Mouse (Mus musculus): Measurements from ENCODE around the gene Dmrt1.
"Not testable (repeated sequence)": the region's sequence is repeated elsewhere in the genome, so short reads cannot be mapped to it uniquely, and the experiment has no call there.

The Dmrt1 gene

GRCm38 (mm10) chr19:25505360-25506196 lies at the start of gene Dmrt1:
Gene Dmrt1 (plus strand): TSS chr19:25505618.
- DNase-seq = no peak

DNA sequence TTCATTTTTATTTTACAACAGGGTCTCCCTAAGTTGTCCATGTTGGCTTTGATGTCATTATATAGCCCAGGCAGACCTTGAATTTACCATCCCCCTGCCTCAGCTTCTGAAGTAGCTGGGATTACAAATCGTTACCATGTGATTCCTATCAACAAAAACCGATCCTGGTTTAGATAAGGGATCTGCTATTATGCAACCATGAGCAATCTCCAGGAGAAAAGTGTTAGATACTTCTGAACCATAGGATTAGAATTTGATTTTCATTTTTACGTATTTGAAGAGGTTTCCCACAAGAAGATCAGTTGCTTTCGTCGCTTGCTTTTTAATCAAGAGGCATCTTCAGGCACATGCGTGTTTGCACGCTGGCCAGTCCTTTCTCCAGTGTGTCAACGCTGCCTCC lies 44.7 kb upstream of the Dmrt1 start:
- no peak for DNase-seq

DNA sequence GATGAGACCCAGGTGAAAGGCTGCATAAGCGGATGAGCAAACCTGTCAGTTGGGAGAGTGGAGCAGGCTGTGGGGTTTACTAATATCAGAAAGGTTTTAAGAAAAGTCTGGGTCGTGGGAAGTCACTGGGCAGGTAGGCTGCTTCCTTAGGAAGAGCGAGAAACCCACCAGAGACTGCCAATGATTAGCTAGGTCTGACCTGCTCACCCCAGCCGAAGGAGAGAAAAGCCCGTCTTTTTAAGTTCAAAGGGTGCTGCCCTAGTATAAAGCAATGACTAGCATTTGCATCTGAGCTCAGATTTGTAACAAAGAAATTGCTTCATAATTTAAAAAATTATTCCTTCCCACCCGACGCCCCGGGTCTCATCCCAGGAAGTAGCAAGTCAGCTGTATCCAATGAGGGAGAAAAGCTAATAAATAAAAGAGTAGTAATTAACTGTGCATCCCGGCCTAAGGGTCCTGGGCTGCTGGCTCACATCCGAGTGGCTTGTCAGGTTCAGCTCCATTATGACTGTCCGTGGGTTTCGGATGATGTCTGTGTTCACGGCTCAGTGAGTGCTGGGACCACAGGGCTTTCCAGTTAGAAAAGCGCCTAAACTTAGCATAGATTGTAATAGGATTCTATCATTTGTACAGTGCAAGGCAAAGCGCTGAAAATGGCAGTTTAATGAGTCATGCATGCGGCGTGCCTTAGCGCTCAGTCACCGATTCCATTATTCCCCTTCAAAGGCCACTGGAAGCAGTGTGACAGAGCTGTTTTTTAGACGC lies 43.7 kb upstream of the Dmrt1 start:
- no peak for DNase-seq

DNA sequence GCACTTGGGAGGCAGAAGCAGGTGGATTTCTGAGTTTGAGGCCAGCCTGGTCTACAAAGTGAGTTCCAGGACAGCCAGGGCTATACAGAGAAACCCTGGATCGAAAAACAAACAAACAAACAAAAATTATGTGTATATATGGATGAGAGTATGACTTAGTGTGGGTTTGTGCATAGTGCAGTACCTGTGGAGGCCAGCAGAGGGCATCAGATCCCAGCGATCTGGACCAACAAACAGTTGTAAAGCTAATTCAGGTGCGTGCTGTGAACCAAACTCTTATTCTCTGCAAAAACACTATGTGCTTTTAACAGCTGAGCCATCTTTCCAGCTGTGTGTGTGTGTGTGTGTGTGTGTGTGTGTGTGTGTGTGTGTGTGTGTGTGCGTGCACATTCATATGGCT lies 29.6 kb upstream of the Dmrt1 start:
- DNase-seq = not testable (repeated sequence)

GRCm38 (mm10) chr19:25479152-25479669 lies 26.2 kb upstream of the Dmrt1 start:
- DNase-seq = no peak

DNA sequence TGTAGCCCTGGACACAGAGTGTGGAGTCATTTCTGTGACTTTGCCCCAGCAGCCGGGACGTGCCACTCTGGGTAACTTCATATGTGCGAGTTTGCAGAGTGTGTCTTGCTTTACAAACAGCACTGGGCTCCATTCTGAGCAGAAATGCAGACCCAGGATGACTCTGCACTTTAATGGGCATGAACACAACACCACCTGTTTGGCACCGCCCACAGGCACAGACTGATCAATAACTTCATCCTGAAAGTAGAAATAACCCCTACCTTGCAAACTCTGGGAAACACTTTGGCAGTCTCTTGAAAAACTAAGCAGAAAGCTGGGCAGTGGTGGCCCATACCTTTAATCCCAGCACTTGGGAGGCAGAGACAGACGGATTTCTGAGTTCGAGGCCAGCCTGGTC lies 24.6 kb upstream of the Dmrt1 start:
- DNase-seq = no peak

- no peak for DNase-seq
These were observed 18.9 kb upstream of the Dmrt1 start for GRCm38 (mm10) chr19:25486561-25486960.

DNA sequence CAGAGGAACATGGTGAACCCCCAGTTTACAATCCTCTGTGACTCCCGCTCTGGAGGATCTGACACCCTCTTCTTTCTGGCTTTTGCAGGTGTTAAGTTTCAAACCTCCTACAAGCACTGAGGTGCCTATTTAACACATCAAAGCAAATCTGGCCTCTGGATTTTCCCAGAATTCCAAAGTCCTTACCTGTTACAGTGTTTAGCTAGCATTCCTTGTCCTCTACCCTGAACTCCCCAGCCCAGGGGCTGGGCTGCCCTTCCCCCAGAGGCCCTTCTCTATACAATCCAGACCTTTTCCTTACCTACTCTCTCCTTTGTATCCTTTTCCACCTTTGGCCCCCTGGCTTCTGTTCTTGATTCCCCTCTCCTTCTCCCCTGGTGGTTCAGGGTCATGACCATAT lies 18.1 kb upstream of the Dmrt1 start:
- no peak for DNase-seq

DNA sequence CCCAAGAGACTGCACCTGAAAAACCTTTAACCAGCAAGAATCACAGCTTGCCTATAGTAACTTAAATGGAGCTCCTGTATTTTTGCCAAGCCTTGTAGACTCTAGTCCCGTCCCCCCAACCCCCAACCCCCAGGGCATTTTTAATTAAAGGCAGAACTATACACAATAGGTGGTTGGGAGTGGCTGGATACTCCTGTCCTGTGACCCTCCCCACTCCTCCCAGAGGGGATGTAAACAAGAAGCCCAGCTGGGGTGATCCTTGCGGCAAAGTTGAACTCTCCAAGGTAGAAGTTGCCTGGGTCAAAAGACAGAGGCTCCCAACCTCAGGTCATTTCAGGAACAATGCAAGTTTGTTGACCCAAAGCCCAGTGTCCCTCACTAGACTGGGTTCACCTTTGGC lies 16.9 kb upstream of the Dmrt1 start:
- no peak for DNase-seq

DNA sequence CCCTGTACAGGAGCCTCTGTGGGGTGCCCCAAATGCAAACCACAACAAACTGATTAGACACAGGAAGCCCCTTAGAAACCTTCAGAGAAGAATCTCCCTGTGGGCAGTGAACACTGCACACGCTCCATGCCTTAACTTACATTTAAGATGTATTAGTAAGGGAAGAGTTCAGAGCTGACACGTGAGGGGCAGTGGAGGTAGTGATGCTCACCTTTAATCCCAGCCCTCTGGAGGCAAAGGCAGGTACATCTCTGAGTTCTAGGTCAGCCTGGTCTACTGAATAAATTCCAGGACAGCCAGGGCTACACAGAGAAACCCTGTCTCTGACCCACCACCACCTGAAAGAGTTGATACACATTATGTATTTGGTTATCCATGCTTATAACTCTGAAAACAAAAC lies 15.9 kb upstream of the Dmrt1 start:
- no peak for DNase-seq

DNA sequence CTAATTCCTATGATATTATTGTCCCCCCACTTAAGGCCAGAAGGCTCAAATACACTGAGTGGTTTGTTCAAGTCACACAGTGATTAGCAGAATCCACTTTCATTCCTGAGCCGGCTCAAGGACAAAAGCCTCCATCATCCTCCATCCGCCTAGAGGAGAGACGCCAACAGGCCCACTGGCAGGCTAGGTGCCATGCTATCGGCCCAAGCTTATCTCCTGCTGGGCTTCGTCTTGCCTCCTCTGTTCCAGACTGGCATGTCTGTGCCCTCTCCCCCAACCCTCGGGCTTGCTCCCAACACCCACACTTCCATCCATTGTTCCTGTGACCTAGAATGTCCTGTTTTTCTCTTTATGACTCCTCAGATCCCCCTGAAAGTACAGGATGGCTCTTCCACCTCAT lies 8.0 kb upstream of the Dmrt1 start:
- no peak for DNase-seq

DNA sequence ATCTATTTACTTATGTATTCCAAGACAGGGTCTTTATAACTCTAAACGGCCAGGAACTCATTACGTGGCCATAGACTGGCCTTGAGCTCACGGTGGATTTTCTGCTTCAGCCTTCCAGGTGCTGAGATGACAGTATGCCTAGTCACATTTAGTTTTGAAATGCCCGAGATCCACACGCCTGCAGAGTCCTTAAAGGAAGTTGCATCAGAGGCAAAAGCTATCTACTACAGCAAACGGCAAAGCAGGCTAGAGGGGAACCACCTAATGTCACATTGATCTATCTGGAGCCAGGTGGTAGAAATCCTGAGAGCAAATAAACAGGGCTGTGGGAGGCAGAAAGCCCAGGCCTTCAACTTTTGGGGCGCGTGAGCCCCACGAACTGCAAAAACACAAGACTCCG lies 540 bp upstream of the Dmrt1 start:
- DNase-seq = no peak

DNA sequence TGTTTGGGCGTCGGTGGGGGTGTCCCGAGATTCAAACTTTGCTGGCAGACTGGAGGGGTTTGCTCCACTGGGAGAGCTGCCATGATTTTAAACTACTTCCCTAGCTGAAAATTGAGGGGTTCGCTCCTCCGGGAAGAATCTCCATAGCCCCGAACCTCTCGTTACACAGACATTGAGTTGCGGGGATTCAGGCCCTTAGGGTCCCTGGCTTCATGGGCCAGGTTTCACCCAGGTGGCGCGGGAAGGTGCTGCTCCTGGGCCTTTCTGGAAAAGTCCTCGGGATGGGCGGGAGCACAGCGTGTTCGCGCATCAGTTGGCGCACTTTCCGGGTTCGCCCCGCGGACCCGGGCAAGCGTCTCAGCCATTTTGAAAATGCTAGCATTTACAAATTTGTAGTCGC lies 1.2 kb downstream of the Dmrt1 start:
- DNase-seq = no peak

DNA sequence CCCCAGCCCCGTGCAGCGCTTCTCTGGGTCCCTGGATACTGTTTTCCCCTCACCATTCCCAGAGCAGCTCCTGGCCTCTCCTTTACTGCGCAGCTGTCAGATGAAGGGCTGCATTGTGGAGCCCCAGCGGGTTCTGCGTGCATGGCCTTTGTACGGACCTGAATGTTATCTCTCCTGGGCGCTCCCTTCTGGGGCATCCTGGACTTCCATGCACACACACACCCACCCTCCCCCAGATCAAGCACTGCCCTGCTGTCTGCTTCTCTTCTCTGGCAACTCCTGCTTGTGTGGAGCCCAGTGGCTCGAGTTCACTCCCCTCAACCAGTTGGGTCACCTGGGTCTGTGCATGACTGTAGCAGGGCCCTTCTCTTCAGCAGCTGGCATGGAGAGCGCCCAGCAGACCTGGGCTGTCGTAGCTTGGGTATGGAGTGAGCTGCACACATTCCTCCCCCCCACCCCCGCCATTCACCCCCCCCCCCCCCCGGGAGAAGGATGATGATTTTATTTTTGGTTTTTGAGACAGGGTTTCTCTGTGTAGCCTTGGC lies 9.6 kb downstream of the Dmrt1 start:
- no peak for DNase-seq

GRCm38 (mm10) chr19:25524156-25524555 lies 18.7 kb downstream of the Dmrt1 start:
- no peak for DNase-seq

DNA sequence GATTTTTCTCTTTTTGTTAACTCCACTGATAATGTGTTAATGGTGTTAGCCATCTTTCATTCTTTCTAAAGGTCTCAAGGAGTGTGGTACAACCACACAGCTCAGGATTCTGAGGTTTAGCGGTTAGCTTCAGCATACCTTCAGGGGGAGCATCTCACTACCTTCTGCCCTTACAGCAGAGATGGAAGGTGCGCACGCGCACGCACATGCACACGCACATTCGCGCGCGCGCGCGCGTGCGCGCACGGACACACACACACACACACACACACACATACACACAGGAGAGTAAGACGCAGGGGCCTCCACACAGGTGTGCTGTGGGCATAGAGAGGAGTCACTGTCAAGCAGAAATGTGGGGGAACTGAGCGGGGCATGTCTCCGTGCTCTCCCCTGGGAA lies 20.3 kb downstream of the Dmrt1 start:
- DNase-seq = no peak

DNA sequence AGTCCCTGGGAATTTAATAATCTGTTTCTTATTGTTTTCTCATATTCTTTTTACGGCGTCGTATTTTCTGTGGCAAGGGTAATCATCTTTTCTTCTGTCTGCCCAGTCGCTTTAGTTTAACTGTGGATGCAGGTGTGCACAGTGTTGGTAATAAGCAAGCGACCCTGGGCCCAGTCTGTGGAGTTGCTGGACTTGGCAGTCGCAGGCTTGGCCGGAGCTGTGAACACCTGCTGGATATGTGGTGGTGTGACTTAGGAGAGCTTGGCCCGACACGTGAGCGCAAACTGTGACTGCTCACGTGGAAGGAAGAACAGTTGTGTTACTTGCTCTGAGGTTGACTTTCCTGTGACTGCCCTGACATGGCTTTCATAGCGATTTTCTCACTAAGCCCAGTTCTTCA lies 24.3 kb downstream of the Dmrt1 start:
- DNase-seq = no peak

DNA sequence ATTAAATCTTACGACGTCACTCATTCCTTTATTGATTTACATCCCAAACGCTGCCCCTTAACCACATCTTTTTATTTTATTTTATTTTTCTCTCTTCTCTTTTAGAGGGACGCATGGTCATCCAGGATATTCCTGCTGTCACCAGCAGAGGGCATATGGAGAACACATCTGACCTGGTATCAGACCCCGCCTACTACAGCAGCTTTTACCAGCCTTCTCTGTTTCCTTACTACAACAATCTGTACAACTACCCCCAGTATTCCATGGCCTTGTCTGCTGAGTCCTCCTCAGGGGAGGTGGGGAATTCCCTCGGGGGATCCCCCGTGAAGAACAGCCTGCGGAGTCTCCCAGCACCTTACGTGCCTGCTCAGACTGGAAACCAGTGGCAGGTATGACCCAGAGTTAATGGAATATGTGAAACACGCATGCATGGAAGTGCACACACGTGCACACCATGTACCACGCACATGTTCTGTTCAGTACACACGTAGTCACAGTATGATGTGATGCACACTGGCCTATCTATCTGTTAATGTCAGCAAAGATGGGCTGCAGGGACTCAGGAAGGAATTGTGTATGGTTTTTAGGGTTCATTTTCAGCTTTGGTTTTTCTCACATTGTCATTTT lies 40.4 kb downstream of the Dmrt1 start:
- peak; percentile 24 to 28 for DNase-seq

- no peak for DNase-seq
These were observed 41.7 kb downstream of the Dmrt1 start for GRCm38 (mm10) chr19:25547086-25547643.

DNA sequence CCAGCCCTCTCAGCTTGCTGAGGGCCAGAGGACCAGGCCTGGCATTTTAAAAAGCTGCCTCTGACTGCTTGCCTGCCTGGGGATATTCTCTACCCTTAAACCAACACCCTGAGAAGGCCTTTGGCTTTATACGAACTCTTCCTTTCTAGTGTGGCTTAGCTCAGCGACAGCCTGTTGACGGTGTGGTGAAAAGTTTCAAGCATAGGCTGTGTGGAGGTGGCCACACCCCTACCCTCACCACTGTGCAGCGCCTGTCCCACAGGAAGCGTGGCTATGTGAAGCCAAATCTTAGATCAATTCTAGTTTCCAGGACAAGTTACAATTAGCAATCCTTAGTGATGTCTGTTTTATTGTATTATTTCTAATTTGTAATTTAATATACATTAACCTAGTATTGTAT lies 44.9 kb downstream of the Dmrt1 start:
- no peak for DNase-seq

GRCm38 (mm10) chr19:25551053-25551452 lies 45.6 kb downstream of the Dmrt1 start:
- DNase-seq = no peak

DNA sequence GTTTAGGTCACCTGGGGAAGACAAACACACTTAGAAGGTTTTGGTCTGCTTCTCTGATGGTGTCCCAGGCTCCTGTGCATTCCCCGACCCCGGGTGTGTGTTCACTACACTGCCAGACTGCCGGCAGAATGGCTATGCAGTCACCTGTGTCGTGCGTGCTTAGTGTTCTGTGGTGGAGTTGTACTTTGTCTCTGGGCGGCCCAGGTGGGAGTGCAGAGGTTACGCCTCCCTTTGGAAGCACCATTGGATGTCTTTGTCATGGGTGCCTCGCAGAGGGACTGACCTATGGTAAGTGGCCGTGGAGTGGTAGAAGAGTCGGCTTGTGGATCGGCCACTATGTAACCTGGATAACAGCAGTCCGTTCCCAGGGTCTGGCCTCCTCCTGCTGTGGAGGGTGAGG lies 59.0 kb downstream of the Dmrt1 start:
- no peak for DNase-seq

DNA sequence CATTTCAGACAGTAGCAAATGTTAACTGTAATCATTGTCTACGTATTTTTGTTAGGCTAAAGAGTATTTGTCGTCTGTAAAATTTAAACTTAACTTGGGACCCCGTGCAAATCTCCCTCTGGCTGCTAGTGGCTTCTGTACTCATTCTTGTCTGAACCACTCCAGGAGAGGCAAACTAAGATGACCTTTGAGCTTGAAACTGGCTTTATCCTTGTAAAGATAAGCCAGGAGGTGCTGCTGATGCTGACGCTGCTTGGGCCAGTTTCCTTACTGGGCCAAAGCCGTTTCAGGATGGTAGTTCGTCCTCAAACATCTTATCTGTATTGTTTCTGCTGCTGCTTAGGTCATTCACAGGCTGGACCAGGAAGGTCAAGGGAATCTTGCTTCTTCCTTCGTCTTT lies 64.4 kb downstream of the Dmrt1 start:
- DNase-seq = no peak
